Mouse (Mus musculus): Measurements from ENCODE around the gene Gas7.

The Gas7 gene

GRCm38 (mm10) chr11:67489647-67490175, 34.5 kb downstream of the Gas7 start:
- DNase-seq, result no peak

GRCm38 (mm10) chr11:67496796-67497195, 41.6 kb downstream of the Gas7 start:
- no peak for DNase-seq

GRCm38 (mm10) chr11:67500115-67500514, 44.9 kb downstream of the Gas7 start:
- no peak for DNase-seq

- DNase-seq, result peak; percentile 70
These were observed 46.4 kb downstream of the Gas7 start for GRCm38 (mm10) chr11:67501468-67502244.

GRCm38 (mm10) chr11:67509219-67509876, 54.1 kb downstream of the Gas7 start:
- no peak for DNase-seq

- DNase-seq, result no peak
These were observed 55.6 kb downstream of the Gas7 start for GRCm38 (mm10) chr11:67510831-67511230.

- no peak for DNase-seq
These were observed 57.8 kb downstream of the Gas7 start for GRCm38 (mm10) chr11:67513001-67513400.

GRCm38 (mm10) chr11:67514401-67514800, 59.2 kb downstream of the Gas7 start:
- no peak for DNase-seq

GRCm38 (mm10) chr11:67515020-67515911, 60.0 kb downstream of the Gas7 start:
- DNase-seq, result no peak

- DNase-seq, result no peak
These were observed 60.7 kb downstream of the Gas7 start for GRCm38 (mm10) chr11:67515912-67516305.

- no peak for DNase-seq
These were observed 62.5 kb downstream of the Gas7 start for GRCm38 (mm10) chr11:67517748-67518147.

- peak; percentile 92 for DNase-seq
These were observed 63.7 kb downstream of the Gas7 start for GRCm38 (mm10) chr11:67518985-67519384.

GRCm38 (mm10) chr11:67522671-67523070, 67.4 kb downstream of the Gas7 start:
- no peak for DNase-seq

- DNase-seq, result no peak
These were observed 68.6 kb downstream of the Gas7 start for GRCm38 (mm10) chr11:67523806-67524205.

- no peak for DNase-seq
These were observed 69.5 kb downstream of the Gas7 start for GRCm38 (mm10) chr11:67524731-67525130.

- no peak for DNase-seq
These were observed 70.6 kb downstream of the Gas7 start for GRCm38 (mm10) chr11:67525841-67526240.

GRCm38 (mm10) chr11:67526621-67527545, 71.6 kb downstream of the Gas7 start:
- DNase-seq, result peak; percentile 84

GRCm38 (mm10) chr11:67531286-67531685, 76.0 kb downstream of the Gas7 start:
- no peak for DNase-seq

- no peak for DNase-seq
These were observed 76.8 kb downstream of the Gas7 start for GRCm38 (mm10) chr11:67531926-67532565.

- no peak for DNase-seq
These were observed 77.5 kb downstream of the Gas7 start for GRCm38 (mm10) chr11:67532728-67533127.

- DNase-seq, result no peak
These were observed 77.9 kb downstream of the Gas7 start for GRCm38 (mm10) chr11:67533151-67533550.

Data from layer of hippocampus, adult 9-11 months (tissue).